Mouse (Mus musculus) C2C12 (cell line): ENCODE data around the gene Asb1. TPM values are rescaled to one million over a fixed set of nuclear protein-coding genes. Genes with fewer than 3 reads are reported as not detected.

ENCODE experiments used
- H3K27me3 ChIP-seq: one replicate; pipeline ENCODE4 v1.6.1; 2011; ENCODE audit not compliant: control insufficient read depth, insufficient read depth, insufficient read length
- H3K36me3 ChIP-seq: one replicate; pipeline ENCODE4 v1.6.1; 2011; ENCODE audit not compliant: control insufficient read depth, insufficient read depth
- H3K4me3 ChIP-seq: one replicate; pipeline ENCODE4 v1.5.1; 2011; ENCODE audit warnings: mild to moderate bottlenecking, control low read depth; ENCODE audit not compliant: poor library complexity, insufficient read depth, severe bottlenecking
- H3K79me2 ChIP-seq: one replicate; pipeline ENCODE4 v1.6.1; 2011; ENCODE audit not compliant: control insufficient read depth, insufficient read depth
- H3K79me3 ChIP-seq: one replicate; pipeline ENCODE4 v1.6.1; 2011; ENCODE audit warnings: low read depth, control low read depth
- H3ac ChIP-seq: one replicate; pipeline ENCODE3; 2011; ENCODE audit warnings: low read depth; ENCODE audit not compliant: control insufficient read depth, insufficient read length
- CEBPB ChIP-seq: IDR thresholded peaks from one replicate; pipeline ENCODE4 v1.6.1; 2011; ENCODE audit warnings: low read depth, mild to moderate bottlenecking, control low read depth, moderate library complexity
- CTCF ChIP-seq: IDR thresholded peaks from one replicate; pipeline ENCODE4 v1.5.1; 2011; ENCODE audit not compliant: control insufficient read depth, insufficient read depth, insufficient read length
- FOSL1 ChIP-seq: IDR thresholded peaks from one replicate; pipeline ENCODE4 v1.8.0; 2011; ENCODE audit warnings: mild to moderate bottlenecking, low read length; ENCODE audit not compliant: poor library complexity, insufficient read depth, severe bottlenecking
- MAX ChIP-seq: IDR thresholded peaks from one replicate; pipeline ENCODE4 v1.6.1; 2011; ENCODE audit warnings: mild to moderate bottlenecking, control low read depth
- MYOD1 ChIP-seq: IDR thresholded peaks from one replicate; pipeline ENCODE4 v1.6.1; 2011; ENCODE audit warnings: low read depth; ENCODE audit not compliant: control insufficient read depth, insufficient read length
- MYOG ChIP-seq: IDR thresholded peaks from one replicate; pipeline ENCODE4 v1.6.1; 2011; ENCODE audit not compliant: control insufficient read depth, insufficient read length; ENCODE audit errors: extremely low read depth
- USF1 ChIP-seq: IDR thresholded peaks from one replicate; pipeline ENCODE4 v1.6.1; 2011; ENCODE audit warnings: low read depth, mild to moderate bottlenecking, control low read depth, moderate library complexity
- polyA plus RNA-seq: library from polyadenylated mRNA; unstranded; fragments of >200 nt; fragmentation: generic; extraction: Trizol; gene quantifications from one replicate; pipeline ENCODE4 v1.2.1, GENCODE M21; 2012; ENCODE audit warnings: missing spikeins

Asb1 gene
- polyA plus RNA-seq, 1 experiment = 12.2 TPM

DNA sequence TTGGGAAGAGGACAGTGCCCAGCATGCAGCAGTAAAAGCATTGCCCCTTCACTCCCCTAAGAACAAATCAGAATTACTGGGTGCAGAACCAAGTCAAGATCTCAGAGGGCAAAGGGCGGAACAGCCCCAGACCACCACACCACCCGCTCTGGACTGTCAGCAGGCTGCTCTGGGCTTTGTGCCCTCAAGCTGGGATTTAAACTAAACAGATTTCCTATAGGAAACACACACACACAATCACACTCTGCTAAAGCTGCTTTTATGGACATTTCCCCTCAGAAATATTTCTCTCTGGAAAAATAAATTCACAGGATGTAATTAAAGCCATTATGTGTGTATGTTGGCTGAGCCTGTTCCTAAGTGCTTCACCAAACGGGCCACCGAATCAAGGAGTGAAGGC lies 8.1 kb upstream of the Asb1 start:
- no peaks in the 10 kb centered on the region for H3K27me3 ChIP-seq
- H3K79me2 ChIP-seq = no peaks in the 10 kb centered on the region
- no peak for TF ChIP-seq MAX
- TF ChIP-seq CTCF = no peak
- TF ChIP-seq MYOG = no peak
- no peak for TF ChIP-seq USF1
- TF ChIP-seq FOSL1 = no peak
- no peak for TF ChIP-seq CEBPB
- TF ChIP-seq MYOD1 = no peak
- no peak overlapping the region for H3K4me3 ChIP-seq
- no peak overlapping the region for H3ac ChIP-seq
- H3K79me3 ChIP-seq = no peaks in the 10 kb centered on the region
- H3K36me3 ChIP-seq = no peaks in the 10 kb centered on the region

DNA sequence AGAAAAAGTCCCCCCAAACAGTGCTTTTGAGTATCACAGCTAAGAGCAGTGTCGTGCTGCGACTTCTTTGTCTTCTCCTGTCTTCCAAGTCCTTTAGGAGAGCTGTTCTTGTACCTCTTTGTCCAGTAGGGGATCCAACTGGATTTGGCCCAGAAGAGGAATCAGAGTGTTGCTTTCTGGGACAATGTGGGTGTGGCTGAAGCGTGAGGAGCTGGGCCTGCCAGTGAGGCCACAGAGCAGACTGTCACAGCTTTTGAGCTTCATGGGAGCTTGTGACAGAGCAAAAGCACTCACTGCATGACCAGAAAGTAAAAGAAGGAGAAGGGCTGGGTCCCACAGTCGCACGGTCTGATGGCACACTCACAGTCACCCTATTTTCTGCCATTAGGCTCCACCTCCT lies 7.5 kb upstream of the Asb1 start:
- H3K79me3 ChIP-seq = no peaks in the 10 kb centered on the region
- H3K4me3 ChIP-seq = no peak overlapping the region
- H3K36me3 ChIP-seq = no peaks in the 10 kb centered on the region

DNA sequence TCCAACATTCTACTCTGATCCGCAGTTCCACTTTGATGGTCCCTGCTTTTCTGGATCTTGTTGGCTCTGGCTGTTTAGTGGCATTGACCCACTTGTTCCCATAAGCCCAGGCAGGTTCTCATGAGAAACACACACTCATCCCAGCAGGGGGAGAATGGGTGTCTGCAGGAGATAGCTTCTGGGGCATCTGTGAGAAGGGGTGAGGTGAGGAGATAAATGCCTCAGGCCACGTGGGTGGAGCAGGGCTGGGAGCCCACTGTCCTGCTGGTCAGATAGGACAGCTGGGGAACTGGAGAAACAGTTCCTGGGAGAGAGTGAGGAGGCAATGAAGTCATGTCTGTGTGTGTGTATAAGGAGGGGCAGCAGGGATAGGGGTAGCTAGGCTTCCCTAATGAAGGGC lies 6.9 kb upstream of the Asb1 start:
- H3K79me2 ChIP-seq = no peaks in the 10 kb centered on the region
- H3K36me3 ChIP-seq = no peaks in the 10 kb centered on the region
- no peak for TF ChIP-seq MYOG
- TF ChIP-seq FOSL1 = no peak
- TF ChIP-seq CTCF = no peak
- H3K27me3 ChIP-seq = no peaks in the 10 kb centered on the region
- H3K4me3 ChIP-seq = no peak overlapping the region
- no peaks in the 10 kb centered on the region for H3K79me3 ChIP-seq
- no peak overlapping the region for H3ac ChIP-seq

More for the DNA sequence above, 7.5 kb upstream of the Asb1 start:
- H3K27me3 ChIP-seq = no peaks in the 10 kb centered on the region
- no peak for TF ChIP-seq FOSL1
- H3ac ChIP-seq = no peak overlapping the region
- no peaks in the 10 kb centered on the region for H3K79me2 ChIP-seq

DNA sequence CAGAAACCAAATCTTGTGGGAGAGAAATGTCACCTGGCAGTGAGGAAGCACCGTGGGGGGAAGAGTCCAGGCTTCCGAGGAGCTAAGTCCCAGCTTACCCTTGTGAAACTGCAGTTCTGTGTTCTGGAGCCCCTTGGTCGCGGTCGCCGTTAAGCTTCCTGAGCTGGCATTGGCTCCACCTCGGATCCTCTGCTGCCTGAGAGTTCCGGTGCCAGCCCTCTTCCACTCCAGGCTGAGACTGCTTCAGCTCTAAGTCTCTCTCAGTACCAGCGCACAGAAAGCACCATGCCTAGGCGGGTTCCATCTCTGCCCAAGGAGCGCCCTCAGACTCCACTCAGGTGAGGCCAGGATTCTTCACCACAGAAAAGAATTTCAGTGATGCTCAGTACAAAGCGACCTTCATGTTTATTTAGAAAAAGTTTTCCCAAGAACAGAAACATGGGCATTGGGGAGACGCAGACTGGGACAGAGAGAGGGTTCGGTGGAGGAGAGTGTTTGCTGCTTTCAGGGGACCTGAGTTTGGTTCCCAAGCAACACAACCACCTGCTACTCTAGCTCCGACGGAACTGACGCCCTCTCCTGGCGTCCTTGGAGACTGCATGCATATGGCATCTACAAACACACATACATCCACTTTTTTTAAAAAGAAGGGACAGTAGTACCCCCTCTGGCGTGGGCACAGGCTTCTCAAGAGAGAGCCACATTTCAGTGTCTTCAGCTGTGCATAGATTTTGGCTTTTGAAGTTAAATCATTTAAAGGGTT lies 6.2 kb upstream of the Asb1 start:
- Histone ChIP-seq H3K36me3 (no peaks in the 10 kb centered on the region), H3K4me3 (no peak overlapping the region), H3K27me3 (no peaks in the 10 kb centered on the region), H3ac (no peak overlapping the region), H3K79me3 (no peaks in the 10 kb centered on the region), H3K79me2 (no peaks in the 10 kb centered on the region)
- TF ChIP-seq MYOG (no peak), MAX (no peak), MYOD1 (no peak), USF1 (no peak), FOSL1 (no peak), CTCF (no peak)

DNA sequence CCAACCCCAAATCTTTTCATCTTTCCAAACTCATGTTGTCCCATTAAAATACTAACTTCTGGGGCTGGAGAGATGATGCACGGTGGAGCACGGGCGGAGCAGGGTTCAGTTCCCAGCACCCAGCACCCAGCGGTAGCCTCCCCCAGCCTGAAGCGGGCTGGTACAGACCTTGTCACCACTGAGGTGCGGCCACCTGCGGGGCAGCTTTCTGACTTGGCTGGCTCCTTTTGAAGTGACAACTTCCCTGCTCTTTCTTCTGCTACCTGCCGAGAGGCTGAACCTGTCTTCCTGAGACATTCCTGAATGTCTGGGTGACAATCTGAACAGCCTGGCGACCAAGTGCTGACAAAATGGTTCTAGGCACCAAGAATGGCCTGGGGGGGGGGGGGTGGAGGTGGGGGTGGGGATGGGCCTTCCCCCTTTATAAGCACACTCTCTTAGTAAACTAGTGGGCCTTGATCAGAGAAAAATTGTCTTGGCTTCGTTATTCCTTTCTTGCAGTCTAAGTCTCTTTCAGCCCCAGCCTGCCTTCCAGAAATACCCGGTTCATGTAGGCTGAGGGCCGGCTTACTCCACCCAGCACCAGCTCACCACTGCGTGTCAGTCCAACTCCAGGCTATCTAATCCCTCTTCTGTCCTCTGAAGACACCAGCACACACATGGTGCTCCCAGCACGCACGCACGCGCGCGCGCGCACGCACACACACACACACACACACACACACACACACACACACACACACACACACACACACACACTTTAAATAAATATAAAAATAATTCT lies 2.4 kb upstream of the Asb1 start:
- Histone ChIP-seq H3K27me3 (no peaks in the 10 kb centered on the region), H3K79me2 (peaks cover 16% of the 10 kb centered on the region), H3K4me3 (no peak overlapping the region), H3ac (no peak overlapping the region), H3K36me3 (no peaks in the 10 kb centered on the region), H3K79me3 (peaks cover 6% of the 10 kb centered on the region)
- TF ChIP-seq MYOD1 = no peak
- TF ChIP-seq CTCF = no peak
- no peak for TF ChIP-seq MYOG
- TF ChIP-seq CEBPB = no peak
- no peak for TF ChIP-seq USF1
- no peak for TF ChIP-seq MAX
- TF ChIP-seq FOSL1 = no peak

DNA sequence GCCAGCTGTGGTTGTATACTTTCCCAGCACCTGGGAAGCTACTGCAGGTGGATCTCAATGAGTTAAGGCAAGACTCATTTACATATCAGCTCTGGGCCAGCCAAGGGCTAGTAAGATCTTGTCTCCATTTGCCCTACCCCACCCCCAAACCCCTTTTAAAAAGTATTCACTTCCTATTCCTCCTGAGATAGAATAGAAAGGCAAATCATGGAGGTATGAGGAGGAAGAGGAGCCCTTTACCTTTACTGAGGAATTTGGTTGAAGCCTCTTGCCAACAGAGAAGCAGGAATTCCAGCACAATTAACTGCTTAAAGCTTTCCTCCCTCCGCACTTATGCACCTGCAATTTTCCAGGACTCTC lies 1.8 kb upstream of the Asb1 start:
- Histone ChIP-seq H3ac (no peak overlapping the region), H3K79me3 (peaks cover 9% of the 10 kb centered on the region), H3K27me3 (no peaks in the 10 kb centered on the region), H3K36me3 (no peaks in the 10 kb centered on the region), H3K4me3 (no peak overlapping the region), H3K79me2 (peaks cover 16% of the 10 kb centered on the region)
- TF ChIP-seq CTCF (no peak), FOSL1 (no peak), MAX (no peak), MYOD1 (no peak), CEBPB (no peak), MYOG (no peak), USF1 (no peak)
